8 mouse cellular contexts compared by ENCODE assay signal in genomic region chr4:132074933-132075769, GRCm38 (mm10). TPM values are rescaled to one million over a fixed set of nuclear protein-coding genes. Genes with fewer than 3 reads are reported as not detected.
DNase-seq lines count a peak whose midpoint lies in the region; ATAC-seq lines count a peak whose summit lies in the region.

Epb41 (minus strand) TSS chr4:132075321.

- no peaks in the 10 kb centered on the region for H3K36me3 ChIP-seq in hindbrain, embryonic 12.5 days

- peak within 1 kb of the TSS; percentile 71 for H3K9ac ChIP-seq in hindbrain, embryonic 12.5 days

- H3K4me1 ChIP-seq in hindbrain, embryonic 12.5 days = peaks cover 24% of the 10 kb centered on the region

- 2% methylated on average over 47 of the region's 47 CpGs for WGBS in hindbrain, embryonic 12.5 days

- DNase-seq in Muller cell, postnatal 12 days (ENCODE audit: inconsistent ontology term) = peak; percentile 99
- peak; percentile 98 for DNase-seq in cerebellum, postnatal 10 days
- DNase-seq in frontal cortex, postnatal 10 days (ENCODE audit: low spot score in 2 of 2) = peak; percentile 88 to 90
- DNase-seq in layer of hippocampus, postnatal 14 days (ENCODE audit: low spot score in 2 of 2) = peak; percentile 92 to 94
- DNase-seq in lung, postnatal 14 days = peak; percentile 98
- DNase-seq in retina, adult 2 months (ENCODE audit: low read depth, low spot score) = peak; percentile 96
- peak; percentile 100 for DNase-seq in thymus, postnatal 36 days

- peaks cover 11% of the 10 kb centered on the region for H3K27me3 ChIP-seq in hindbrain, embryonic 12.5 days

- peak within 1 kb of the TSS; percentile 17; the same call in 1 of the 2 replicates for H3K27ac ChIP-seq in hindbrain, embryonic 12.5 days

- H3K9me3 ChIP-seq in hindbrain, embryonic 12.5 days (replicated peaks) = no peaks in the 10 kb centered on the region

- H3K4me2 ChIP-seq in hindbrain, embryonic 12.5 days (replicated peaks) = peak within 1 kb of the TSS; percentile 99

- peak; percentile 92 for ATAC-seq in hindbrain, embryonic 12.5 days (ENCODE audit: low FRiP score)

- H3K4me3 ChIP-seq in hindbrain, embryonic 12.5 days = peak within 1 kb of the TSS; percentile 78

RNA-seq across cellular contexts. Expression of gene Epb41, which starts in this region (rescaled TPM):
- 198 and 210 TPM in 2 replicates for polyA plus RNA-seq in hindbrain, embryonic 12.5 days (2016; fragmentation: Nextera tagmentation; extraction: Ambion mirVana)
- 10 to 100 TPM; 28.3 to 31.3 TPM for total RNA-seq in layer of hippocampus, postnatal 14 days (2021)

Comparison
In these comparisons a context has a peak if more than half of its experiments do, and no peak if none do; other contexts are left out.
1. Peak in every context shown above with its lines: DNase-seq, ATAC-seq, H3K4me3 ChIP-seq and H3K27ac ChIP-seq.